Mouse (Mus musculus) forebrain, embryonic 14.5 days (tissue): Measurements from ENCODE around the gene Bace2. TPM values are rescaled to one million over a fixed set of nuclear protein-coding genes. Genes with fewer than 3 reads are reported as not detected.

Experiments
- ATAC-seq: fragments of 200-750 bp; cut with Nextera tagmentation; 2 replicates; pipeline ENCODE4 v1.8.0; 2017; ENCODE audit warnings: mild to moderate bottlenecking, moderate library complexity
- DNase-seq: peaks from one replicate; pipeline ENCODE4 v3.0.0-alpha.2; 2015; ENCODE audit warnings: low spot score
- H3K27ac ChIP-seq: fragments of 300-500 bp; sonication (generic); 2 replicates; pipeline ENCODE4 v1.5.1; 2014; ENCODE audit warnings: low read depth, mild to moderate bottlenecking, control low read depth, low read length, moderate library complexity
- H3K27me3 ChIP-seq: fragments of 300-500 bp; sonication (generic); replicated peaks from 2 replicates; pipeline ENCODE4 v1.6.1; 2014; ENCODE audit warnings: low read length, control low read depth, mixed read lengths; ENCODE audit not compliant: control insufficient read depth, insufficient read depth
- H3K36me3 ChIP-seq: fragments of 300-500 bp; sonication (generic); 2 replicates; pipeline ENCODE4 v1.6.1; 2014; ENCODE audit warnings: low read length, control low read depth; ENCODE audit not compliant: control insufficient read depth, insufficient read depth
- H3K4me1 ChIP-seq: fragments of 300-500 bp; sonication (generic); 2 replicates; pipeline ENCODE4 v1.6.1; 2014; ENCODE audit warnings: antibody characterized with exemption, low read length, control low read depth; ENCODE audit not compliant: control insufficient read depth, insufficient read depth
- H3K4me2 ChIP-seq: fragments of 300-500 bp; sonication (generic); 2 replicates; pipeline ENCODE4 v1.6.1; 2014; ENCODE audit warnings: mild to moderate bottlenecking, control low read depth, low read length
- H3K4me3 ChIP-seq: fragments of 300-500 bp; sonication (generic); 2 replicates; pipeline ENCODE4 v1.5.1; 2014; ENCODE audit warnings: low read depth, low read length, control low read depth
- H3K9ac ChIP-seq: fragments of 300-500 bp; sonication (generic); 2 replicates; pipeline ENCODE4 v1.6.1; 2014; ENCODE audit warnings: mild to moderate bottlenecking, low read length, control low read depth, moderate library complexity
- H3K9me3 ChIP-seq: fragments of 300-500 bp; sonication (generic); replicated peaks from 2 replicates; pipeline ENCODE4 v1.6.1; 2016; ENCODE audit warnings: low read length, control low read depth, mixed read lengths; ENCODE audit not compliant: control insufficient read depth
- WGBS: fragments of 180-500 bp; shearing (Covaris S2); extraction: QIAGEN DNeasy Blood & Tissue Kit; methylation state at CpG from one replicate; pipeline ENCODE4 v1.1.7; 2014; 5-methylcytosine and 5-hydroxymethylcytosine counted together
- polyA plus RNA-seq: library from polyadenylated mRNA; unstranded; fragments of >200 nt; fragmentation: Nextera tagmentation; extraction: Ambion mirVana; gene quantifications from 2 replicates; pipeline ENCODE4 v1.2.1, GENCODE M21; 2014

The Bace2 gene
- polyA plus RNA-seq, 1 experiment from 2014 or later = 1.8 TPM

DNA sequence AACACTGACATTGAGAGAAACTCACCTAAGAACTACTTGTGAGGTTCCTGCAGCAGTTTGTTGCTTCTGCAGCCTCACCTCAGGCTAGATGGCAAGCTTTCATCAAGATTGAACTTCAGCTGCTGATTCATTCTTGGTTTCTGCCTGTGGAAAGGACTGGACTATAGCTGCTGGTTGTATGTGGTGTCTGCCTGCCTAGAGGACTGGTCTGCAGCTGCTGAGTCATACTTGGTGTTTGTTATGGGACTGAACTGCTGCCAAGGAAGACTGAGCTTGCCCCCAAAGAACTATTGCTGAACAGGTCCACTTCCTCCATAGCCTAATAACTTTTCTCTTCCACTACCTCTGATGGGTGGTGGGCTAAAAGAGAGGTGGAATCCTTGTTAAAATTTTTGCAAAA, 90.8 kb downstream of the Bace2 start:
- no peak overlapping the region for H3K27ac ChIP-seq
- no peaks in the 10 kb centered on the region for H3K9me3 ChIP-seq

GRCm38 (mm10) chr16:97459831-97460230, 103.3 kb downstream of the Bace2 start:
- no peak for ATAC-seq
- Histone ChIP-seq H3K9ac (no peak overlapping the region), H3K9me3 (no peaks in the 10 kb centered on the region), H3K27me3 (no peaks in the 10 kb centered on the region), H3K4me3 (no peak overlapping the region), H3K4me1 (peaks cover 2% of the 10 kb centered on the region; the same call in 1 of the 2 replicates), H3K36me3 (no peaks in the 10 kb centered on the region), H3K4me2 (no peak overlapping the region), H3K27ac (no peak overlapping the region)
- WGBS = 79% methylated on average over 1 of the region's 1 CpGs
- DNase-seq = no peak

More for the DNA sequence above, 90.8 kb downstream of the Bace2 start:
- ATAC-seq (no peak), DNase-seq (no peak)
- H3K4me1 ChIP-seq = no peaks in the 10 kb centered on the region
- H3K27me3 ChIP-seq = no peaks in the 10 kb centered on the region
- no peak overlapping the region for H3K4me2 ChIP-seq
- no peak overlapping the region for H3K4me3 ChIP-seq
- no peak overlapping the region for H3K9ac ChIP-seq
- H3K36me3 ChIP-seq = no peaks in the 10 kb centered on the region

GRCm38 (mm10) chr16:97461271-97461670, 104.7 kb downstream of the Bace2 start:
- ATAC-seq (no peak), DNase-seq (no peak)
- Histone ChIP-seq H3K9me3 (no peaks in the 10 kb centered on the region), H3K9ac (no peak overlapping the region), H3K36me3 (no peaks in the 10 kb centered on the region), H3K4me2 (no peak overlapping the region), H3K27me3 (no peaks in the 10 kb centered on the region), H3K4me1 (peaks cover 2% of the 10 kb centered on the region; the same call in 1 of the 2 replicates), H3K4me3 (no peak overlapping the region), H3K27ac (no peak overlapping the region)
- WGBS = 80% methylated on average over 2 of the region's 2 CpGs

GRCm38 (mm10) chr16:97462481-97463181, 106.1 kb downstream of the Bace2 start, which contains the start of gene Mx1:
Gene Mx1, minus strand, starts transcription at chr16:97462907.
- Histone ChIP-seq H3K9me3 (no peaks in the 10 kb centered on the region), H3K27me3 (no peaks in the 10 kb centered on the region), H3K9ac (no peak within 1 kb of the TSS), H3K27ac (no peak within 1 kb of the TSS), H3K4me3 (no peak within 1 kb of the TSS), H3K4me1 (peaks cover 2% of the 10 kb centered on the region; the same call in 1 of the 2 replicates), H3K36me3 (no peaks in the 10 kb centered on the region), H3K4me2 (no peak within 1 kb of the TSS)
- ATAC-seq (peak; percentile 37; the same call in 1 of the 2 replicates), DNase-seq (peak; percentile 25)
- 25% methylated on average over 4 of the region's 4 CpGs for WGBS

DNA sequence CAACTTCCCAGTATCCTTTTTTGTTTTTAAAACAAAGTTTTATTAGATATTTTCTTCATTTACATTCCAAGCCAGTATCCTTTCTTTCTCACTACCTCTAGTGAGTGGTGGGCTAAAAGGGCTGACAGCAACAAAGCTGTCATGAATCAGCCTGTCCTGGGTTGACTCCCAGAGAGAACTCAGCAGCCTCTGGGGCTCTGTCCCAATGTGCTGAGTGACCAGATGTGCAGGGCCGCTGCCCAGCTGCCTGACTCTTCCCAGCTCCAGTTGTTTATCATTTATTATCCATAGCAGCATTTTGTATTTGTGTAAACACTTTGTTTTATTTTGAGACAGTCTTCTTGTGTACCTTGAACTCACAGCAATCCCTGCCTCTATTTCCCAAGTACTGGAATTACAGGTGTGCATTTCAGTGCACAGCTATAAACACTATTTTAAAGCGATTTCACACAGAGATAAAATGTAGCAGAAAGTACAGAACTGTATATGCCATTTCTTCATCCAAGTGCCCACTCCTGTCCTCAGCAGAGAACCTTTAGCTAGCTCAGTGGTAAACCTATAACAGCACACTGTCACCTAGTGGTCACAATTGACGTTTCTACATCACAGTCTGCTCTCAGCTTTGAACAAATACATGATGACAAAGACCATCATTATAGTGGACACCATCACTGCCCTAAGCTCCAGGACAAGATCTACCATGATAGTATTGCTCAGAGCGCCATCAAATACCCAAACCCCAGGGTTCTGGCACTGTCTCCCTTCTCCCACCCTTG, 109.8 kb downstream of the Bace2 start:
- WGBS = 56% methylated on average over 4 of the region's 4 CpGs
- no peak overlapping the region for H3K9ac ChIP-seq
- DNase-seq = peak; percentile 32

GRCm38 (mm10) chr16:97467472-97467871, 110.9 kb downstream of the Bace2 start:
- H3K4me2 ChIP-seq = no peak overlapping the region
- H3K9ac ChIP-seq = no peak overlapping the region
- no peaks in the 10 kb centered on the region for H3K27me3 ChIP-seq
- H3K27ac ChIP-seq = no peak overlapping the region
- no peaks in the 10 kb centered on the region for H3K9me3 ChIP-seq
- WGBS = 76% methylated on average over 3 of the region's 3 CpGs
- ATAC-seq (no peak), DNase-seq (no peak)
- H3K36me3 ChIP-seq = no peaks in the 10 kb centered on the region
- peaks cover 2% of the 10 kb centered on the region; the same call in 1 of the 2 replicates for H3K4me1 ChIP-seq
- no peak overlapping the region for H3K4me3 ChIP-seq

More for the DNA sequence above, 109.8 kb downstream of the Bace2 start:
- Histone ChIP-seq H3K9me3 (no peaks in the 10 kb centered on the region), H3K4me3 (no peak overlapping the region), H3K27me3 (no peaks in the 10 kb centered on the region), H3K4me2 (no peak overlapping the region), H3K4me1 (peaks cover 2% of the 10 kb centered on the region; the same call in 1 of the 2 replicates), H3K36me3 (no peaks in the 10 kb centered on the region), H3K27ac (no peak overlapping the region)
- no peak for ATAC-seq

DNA sequence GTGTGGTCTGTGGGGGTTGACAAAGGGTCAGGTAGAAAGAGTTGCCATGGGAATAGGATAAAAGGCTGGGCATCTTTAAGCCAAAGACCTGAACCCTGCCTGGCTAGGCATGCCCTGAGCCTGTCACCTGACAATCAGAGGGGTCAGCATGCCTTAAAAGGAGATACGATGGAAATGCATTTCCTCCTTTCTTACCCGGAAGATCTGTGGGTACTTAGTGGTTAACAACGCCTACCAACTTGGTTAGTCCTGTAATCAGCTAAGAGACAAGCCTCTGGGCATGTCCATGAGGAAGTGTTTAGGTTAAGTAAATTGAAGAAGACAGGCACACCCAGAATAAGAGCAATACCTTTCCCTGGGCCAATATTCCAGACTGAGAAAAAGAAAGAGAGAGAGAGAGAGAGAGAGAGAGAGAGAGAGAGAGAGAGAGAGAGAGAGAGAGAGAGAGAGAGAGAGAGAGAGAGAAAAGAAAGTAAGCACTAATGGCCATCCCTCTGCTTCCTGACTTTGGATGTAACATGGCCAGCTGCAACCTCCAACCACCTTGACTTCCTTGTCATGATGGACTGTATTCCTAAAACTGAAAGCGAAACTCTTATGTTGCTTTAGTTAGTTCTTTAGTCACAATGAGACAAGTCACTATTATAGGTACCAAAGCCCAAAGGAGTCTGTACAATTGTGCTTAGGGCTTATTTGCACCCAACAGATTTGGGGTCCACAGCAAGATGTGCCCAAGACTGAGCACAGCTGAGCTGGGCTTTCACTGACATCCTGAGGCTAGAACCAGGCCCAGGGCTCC, 111.7 kb downstream of the Bace2 start:
- H3K9me3 ChIP-seq = no peaks in the 10 kb centered on the region
- no peak for ATAC-seq
- H3K27ac ChIP-seq = no peak overlapping the region
- H3K4me3 ChIP-seq = no peak overlapping the region
- no peaks in the 10 kb centered on the region for H3K36me3 ChIP-seq
- no peak overlapping the region for H3K9ac ChIP-seq
- H3K4me2 ChIP-seq = no peak overlapping the region
- 85% methylated on average over 4 of the region's 4 CpGs for WGBS
- no peaks in the 10 kb centered on the region for H3K27me3 ChIP-seq
- no peak for DNase-seq
- H3K4me1 ChIP-seq = no peaks in the 10 kb centered on the region

GRCm38 (mm10) chr16:97474671-97475070, 118.1 kb downstream of the Bace2 start:
- ATAC-seq = no peak
- no peaks in the 10 kb centered on the region for H3K36me3 ChIP-seq
- DNase-seq = no peak
- no peaks in the 10 kb centered on the region for H3K27me3 ChIP-seq
- WGBS = 77% methylated on average over 2 of the region's 2 CpGs
- H3K9ac ChIP-seq = no peak overlapping the region
- no peaks in the 10 kb centered on the region for H3K4me1 ChIP-seq
- no peak overlapping the region for H3K4me3 ChIP-seq
- no peak overlapping the region for H3K4me2 ChIP-seq
- no peaks in the 10 kb centered on the region for H3K9me3 ChIP-seq
- H3K27ac ChIP-seq = no peak overlapping the region
